Mouse (Mus musculus) hindbrain, postnatal 0 days (tissue): ENCODE results near the gene Sgtb. TPM values are rescaled to one million over a fixed set of nuclear protein-coding genes. Genes with fewer than 3 reads are reported as not detected.

ENCODE experiments used
- ATAC-seq: fragments of 200-750 bp; cut with Nextera tagmentation; 2 replicates; pipeline ENCODE4 v1.8.0; 2017; ENCODE audit warnings: mild to moderate bottlenecking, moderate TSS enrichment, moderate library complexity
- DNase-seq: peaks from one replicate; pipeline ENCODE4 v3.0.0-alpha.2; 2015; ENCODE audit warnings: low spot score
- H3K27ac ChIP-seq: fragments of 300-500 bp; sonication (generic); 2 replicates; pipeline ENCODE4 v1.5.1; 2014; ENCODE audit warnings: mild to moderate bottlenecking
- H3K27me3 ChIP-seq: fragments of 300-500 bp; sonication (generic); 2 replicates; pipeline ENCODE4 v1.6.1; 2014; ENCODE audit warnings: low read length, mixed read lengths; ENCODE audit not compliant: insufficient read depth
- H3K36me3 ChIP-seq: fragments of 300-500 bp; sonication (generic); 2 replicates; pipeline ENCODE4 v1.6.1; 2014; ENCODE audit warnings: low read length, mixed read lengths; ENCODE audit not compliant: insufficient read depth
- H3K4me1 ChIP-seq: fragments of 300-500 bp; sonication (generic); 2 replicates; pipeline ENCODE4 v1.6.1; 2014; ENCODE audit warnings: antibody characterized with exemption, low read length, mixed read lengths; ENCODE audit not compliant: insufficient read depth
- H3K4me2 ChIP-seq: fragments of 300-500 bp; sonication (generic); 2 replicates; pipeline ENCODE4 v1.6.1; 2014; ENCODE audit warnings: low read depth, mild to moderate bottlenecking, low read length, moderate library complexity, mixed read lengths
- H3K4me3 ChIP-seq: fragments of 300-500 bp; sonication (generic); 2 replicates; pipeline ENCODE4 v1.5.1; 2014; ENCODE audit warnings: low read length
- H3K9ac ChIP-seq: fragments of 300-500 bp; sonication (generic); replicated peaks from 2 replicates; pipeline ENCODE4 v1.6.1; 2014; ENCODE audit warnings: mild to moderate bottlenecking, low read length, moderate library complexity, mixed read lengths
- H3K9me3 ChIP-seq: fragments of 300-500 bp; sonication (generic); 2 replicates; pipeline ENCODE4 v1.6.1; 2016; ENCODE audit warnings: low read length, mixed read lengths
- CTCF ChIP-seq: IDR thresholded peaks from 2 replicates; pipeline ENCODE4 v1.5.1; 2016; ENCODE audit warnings: antibody characterized with exemption, control low read depth, low read depth
- WGBS: fragments of 180-500 bp; shearing (Covaris S2); extraction: QIAGEN DNeasy Blood & Tissue Kit; methylation state at CpG from one replicate; pipeline ENCODE4 v1.1.7; 2014; 5-methylcytosine and 5-hydroxymethylcytosine counted together
- polyA plus RNA-seq: library from polyadenylated mRNA; unstranded; fragments of >200 nt; fragmentation: Nextera tagmentation; extraction: Ambion mirVana; gene quantifications from 2 replicates; pipeline ENCODE4 v1.2.1, GENCODE M21; 2015
- total RNA-seq: library from RNA; depleted of rRNA; stranded (reverse); fragments of >200 nt; gene quantifications from 2 replicates; pipeline ENCODE4 v1.2.3, GENCODE M21; 2014; rRNA removed

Gene Sgtb
- total RNA-seq (26.8 and 36.7 TPM in 2 replicates), polyA plus RNA-seq (24.3 and 24.9 TPM in 2 replicates)

DNA sequence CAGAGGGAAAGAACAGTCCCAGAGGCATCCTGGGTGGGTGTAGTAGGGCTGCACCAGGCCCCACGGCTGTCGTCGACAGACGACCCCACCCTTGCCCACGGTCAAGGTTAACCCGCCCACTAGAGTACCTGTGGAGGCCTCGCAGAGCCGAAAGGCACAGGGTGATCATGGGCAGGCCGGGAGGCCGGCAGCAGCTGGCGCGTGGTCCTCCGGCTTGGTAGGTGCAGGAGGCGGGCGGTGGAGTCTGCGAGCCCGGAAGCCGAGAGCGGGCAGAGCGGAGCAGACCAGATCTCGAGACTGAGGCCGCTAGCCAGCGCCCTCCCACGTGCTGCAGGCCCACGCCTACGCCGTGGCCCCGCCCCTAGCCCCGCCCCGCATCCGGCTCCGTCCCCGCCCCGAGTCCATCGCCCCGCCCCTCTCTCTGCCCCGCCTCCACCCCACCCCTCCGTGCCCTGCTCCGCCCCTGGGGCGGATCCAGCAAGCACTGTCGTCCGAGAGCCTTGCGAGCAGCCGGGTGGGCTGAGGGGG, at the start of gene Sgtb, which contains the start of gene Nln:
Sgtb (plus strand) TSS at position 454 of the 528 bp plus-strand sequence.
Nln (minus strand) TSS at position 327 of the 528 bp plus-strand sequence.
- TF ChIP-seq CTCF, result no peak
- DNase-seq, result peak; percentile 95
- no peaks in the 10 kb centered on the region for H3K36me3 ChIP-seq
- peak within 1 kb of the TSS; percentile 92 for H3K27ac ChIP-seq
- peak; percentile 95 for ATAC-seq
- H3K4me2 ChIP-seq, result peak within 1 kb of the TSS; percentile 88
- H3K9me3 ChIP-seq, result no peaks in the 10 kb centered on the region
- H3K4me3 ChIP-seq, result peak within 1 kb of the TSS; percentile 87
- peaks cover 6% of the 10 kb centered on the region; the same call in 1 of the 2 replicates for H3K4me1 ChIP-seq
- no peaks in the 10 kb centered on the region for H3K27me3 ChIP-seq
- peak within 1 kb of the TSS; percentile 85 for H3K9ac ChIP-seq
- WGBS, result 1% methylated on average over 30 of the region's 44 CpGs

- WGBS, result 86% methylated on average over 1 of the region's 1 CpGs
- Histone ChIP-seq H3K36me3 (peaks cover 7% of the 10 kb centered on the region; the same call in 1 of the 2 replicates), H3K9ac (no peak overlapping the region), H3K4me2 (no peak overlapping the region), H3K27ac (no peak overlapping the region), H3K9me3 (no peaks in the 10 kb centered on the region), H3K4me1 (no peaks in the 10 kb centered on the region), H3K27me3 (no peaks in the 10 kb centered on the region), H3K4me3 (no peak overlapping the region)
- ATAC-seq (no peak), DNase-seq (no peak)
- TF ChIP-seq CTCF, result no peak
Measured at GRCm38 (mm10) chr13:104060231-104060630, 49.3 kb upstream of the Sgtb start.

DNA sequence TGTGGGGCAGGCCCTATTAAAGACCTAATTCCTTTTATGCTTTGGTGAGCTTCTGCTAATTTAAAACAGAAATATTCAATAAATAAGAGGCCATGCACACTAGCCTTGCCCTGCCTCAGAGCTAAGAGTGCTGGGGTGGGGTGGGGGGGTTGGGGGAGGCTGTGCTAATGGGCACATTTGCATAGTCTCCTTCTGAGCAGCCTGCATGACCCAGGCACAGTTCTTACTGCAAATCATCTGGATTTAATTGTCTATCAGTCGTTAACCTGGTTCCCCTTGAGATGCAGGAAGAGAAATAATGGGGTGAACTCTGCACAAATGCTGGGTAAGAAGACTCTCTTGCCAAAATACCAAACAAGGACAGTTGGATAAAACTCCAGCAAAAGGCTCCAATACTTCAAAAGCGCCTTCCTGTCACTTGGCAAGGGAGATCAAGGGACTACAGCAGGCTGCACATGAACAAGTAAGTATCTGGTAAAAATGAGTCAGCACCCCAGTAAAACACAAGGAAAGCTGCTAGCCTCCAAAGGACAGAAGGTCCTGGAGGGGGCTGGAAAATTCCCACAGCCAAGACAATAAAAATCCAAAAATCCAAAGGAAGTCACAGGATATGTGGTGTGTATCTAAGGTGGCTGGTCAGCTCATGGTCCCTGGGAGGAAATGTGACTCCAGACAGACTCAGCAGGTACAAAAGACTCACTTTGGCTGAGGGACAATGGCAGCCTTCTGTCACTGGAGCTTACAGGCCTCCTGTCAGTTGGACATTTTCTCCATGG, 47.4 kb upstream of the Sgtb start:
- no peak for ATAC-seq
- H3K4me1 ChIP-seq, result no peaks in the 10 kb centered on the region
- peak overlapping the region; percentile 15; the same call in 1 of the 2 replicates for H3K27ac ChIP-seq
- no peak overlapping the region for H3K9ac ChIP-seq
- 56% methylated on average over 2 of the region's 2 CpGs for WGBS
- no peak for DNase-seq
- no peak overlapping the region for H3K4me2 ChIP-seq
- peaks cover 12% of the 10 kb centered on the region; the same call in 1 of the 2 replicates for H3K36me3 ChIP-seq
- H3K27me3 ChIP-seq, result no peaks in the 10 kb centered on the region
- no peaks in the 10 kb centered on the region for H3K9me3 ChIP-seq
- TF ChIP-seq CTCF, result no peak
- no peak overlapping the region for H3K4me3 ChIP-seq

- ATAC-seq (no peak), DNase-seq (no peak)
- TF ChIP-seq CTCF, result no peak
- Histone ChIP-seq H3K4me2 (no peak overlapping the region), H3K4me1 (no peaks in the 10 kb centered on the region), H3K36me3 (peaks cover 18% of the 10 kb centered on the region), H3K9me3 (no peaks in the 10 kb centered on the region), H3K9ac (no peak overlapping the region), H3K4me3 (no peak overlapping the region), H3K27me3 (no peaks in the 10 kb centered on the region), H3K27ac (no peak overlapping the region)
- 75% methylated on average over 9 of the region's 9 CpGs for WGBS
Measured at GRCm38 (mm10) chr13:104063061-104063460, 46.5 kb upstream of the Sgtb start.

- Histone ChIP-seq H3K27me3 (no peaks in the 10 kb centered on the region), H3K27ac (no peak overlapping the region), H3K4me1 (no peaks in the 10 kb centered on the region), H3K36me3 (peaks cover 24% of the 10 kb centered on the region), H3K4me3 (no peak overlapping the region), H3K9me3 (no peaks in the 10 kb centered on the region), H3K4me2 (no peak overlapping the region), H3K9ac (no peak overlapping the region)
- DNase-seq, result no peak
- 73% methylated on average over 2 of the region's 2 CpGs for WGBS
- no peak for TF ChIP-seq CTCF
- ATAC-seq, result no peak
Measured at GRCm38 (mm10) chr13:104065649-104066347, 43.7 kb upstream of the Sgtb start.

GRCm38 (mm10) chr13:104069216-104069615, 40.3 kb upstream of the Sgtb start:
- Histone ChIP-seq H3K36me3 (peaks cover 40% of the 10 kb centered on the region), H3K9ac (no peak overlapping the region), H3K27me3 (no peaks in the 10 kb centered on the region), H3K4me2 (no peak overlapping the region), H3K9me3 (no peaks in the 10 kb centered on the region), H3K4me1 (no peaks in the 10 kb centered on the region), H3K4me3 (no peak overlapping the region), H3K27ac (no peak overlapping the region)
- DNase-seq (no peak), ATAC-seq (no peak)
- WGBS, result 68% methylated on average over 11 of the region's 11 CpGs
- TF ChIP-seq CTCF, result no peak
